Mouse (Mus musculus): ENCODE measurements around the gene Dclk2.

DNA sequence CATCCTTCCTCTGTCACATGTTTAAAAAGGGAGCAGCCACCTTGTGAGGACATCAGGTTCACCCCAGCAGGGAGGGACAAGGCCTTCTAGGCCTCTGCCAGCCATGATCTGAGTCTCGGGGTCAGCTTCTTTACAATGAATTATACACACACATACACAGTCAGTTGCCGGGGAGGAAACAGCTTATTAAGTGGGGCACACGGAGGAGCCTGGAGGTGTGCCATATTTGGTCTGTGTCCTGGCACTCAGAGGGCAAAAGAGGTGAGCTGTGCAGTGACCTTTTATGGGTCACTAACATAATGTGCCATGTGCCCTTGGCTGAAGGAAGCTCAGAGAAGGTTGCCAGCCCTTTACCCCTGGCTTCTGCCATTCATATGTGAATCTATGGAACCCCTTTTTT, 99.3 kb downstream of the Dclk2 start:
- TF ChIP-seq POLR2A (IDR thresholded peaks at IDR 0.05; ENCODE audit: low read depth, low read length) (no peak), CTCF (IDR thresholded peaks at IDR 0.05; ENCODE audit: borderline replicate concordance, insufficient read depth, low read length) (no peak)
